Mouse (Mus musculus): ENCODE data around the gene Psmd1. TPM values are rescaled to one million over a fixed set of nuclear protein-coding genes. Genes with fewer than 3 reads are reported as not detected.

Gene Psmd1
- polyA plus RNA-seq, 1 experiment from 2014 or later = 198 TPM

DNA sequence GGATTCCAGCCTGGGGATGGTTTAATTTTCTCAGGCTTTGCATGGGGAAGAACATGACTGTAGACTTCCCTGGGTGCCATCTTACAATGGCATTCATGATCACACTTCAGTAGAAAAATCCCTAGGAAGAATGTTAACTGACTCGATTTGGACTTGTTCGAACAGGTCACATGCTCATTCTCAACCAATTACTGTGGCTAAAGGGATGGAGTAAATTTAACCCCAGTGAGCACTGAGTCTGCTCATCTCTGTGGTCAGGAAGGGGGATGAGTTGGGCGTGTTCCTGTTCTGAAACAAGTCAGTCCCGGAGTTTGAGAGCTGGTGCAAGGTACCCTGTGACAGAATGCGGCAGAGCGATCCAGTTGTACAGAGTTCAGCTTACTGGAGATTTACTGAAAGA lies 86.7 kb downstream of the Psmd1 start:
- no peak overlapping the region for H3K4me3 ChIP-seq (ENCODE audit: low read depth, low read length)
- no peaks in the 10 kb centered on the region for H3K9me3 ChIP-seq (replicated peaks; ENCODE audit: control insufficient read depth, low read length)
- DNase-seq (ENCODE audit: low spot score) (no peak), ATAC-seq (no peak)
- no peaks in the 10 kb centered on the region for H3K36me3 ChIP-seq (ENCODE audit: control insufficient read depth, insufficient read depth, low read length)
- 83% methylated on average over 6 of the region's 6 CpGs for WGBS
- no peak overlapping the region for H3K27ac ChIP-seq (ENCODE audit: low read depth, low read length)
- no peak overlapping the region for H3K4me2 ChIP-seq (ENCODE audit: low read length)
- H3K9ac ChIP-seq (ENCODE audit: low read length) = no peak overlapping the region
- no peaks in the 10 kb centered on the region for H3K27me3 ChIP-seq (replicated peaks; ENCODE audit: control insufficient read depth, insufficient read depth, low read length)
- H3K4me1 ChIP-seq (ENCODE audit: control insufficient read depth, insufficient read depth, low read length) = peaks cover 5% of the 10 kb centered on the region; the same call in 1 of the 2 replicates

DNA sequence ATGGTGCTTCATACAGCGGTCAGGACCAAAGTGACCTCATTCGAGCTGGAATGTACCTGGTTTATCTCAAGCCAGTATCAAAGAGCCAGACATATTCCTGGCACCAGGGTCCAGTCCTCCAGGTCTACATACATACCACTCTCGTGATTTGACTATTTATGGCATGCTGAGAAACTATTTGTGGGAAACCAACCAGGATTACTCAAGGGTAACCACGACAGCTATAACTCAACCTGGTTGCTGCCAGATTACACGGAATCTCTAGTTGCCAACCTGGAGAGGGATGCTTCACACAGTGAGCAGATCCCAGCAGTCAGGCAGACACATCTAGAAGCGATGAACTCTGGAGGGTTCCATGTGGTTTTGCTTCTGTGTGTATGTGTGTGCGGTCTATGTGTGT lies 87.2 kb downstream of the Psmd1 start:
- DNase-seq (ENCODE audit: low spot score) (no peak), ATAC-seq (no peak)
- WGBS = 91% methylated on average over 7 of the region's 7 CpGs
- no peak overlapping the region for H3K4me3 ChIP-seq (ENCODE audit: low read depth, low read length)
- H3K4me2 ChIP-seq (ENCODE audit: low read length) = no peak overlapping the region
- H3K27ac ChIP-seq (ENCODE audit: low read depth, low read length) = no peak overlapping the region
- no peaks in the 10 kb centered on the region for H3K27me3 ChIP-seq (replicated peaks; ENCODE audit: control insufficient read depth, insufficient read depth, low read length)
- H3K4me1 ChIP-seq (ENCODE audit: control insufficient read depth, insufficient read depth, low read length) = peaks cover 5% of the 10 kb centered on the region; the same call in 1 of the 2 replicates
- no peaks in the 10 kb centered on the region for H3K36me3 ChIP-seq (ENCODE audit: control insufficient read depth, insufficient read depth, low read length)
- H3K9me3 ChIP-seq (replicated peaks; ENCODE audit: control insufficient read depth, low read length) = no peaks in the 10 kb centered on the region
- no peak overlapping the region for H3K9ac ChIP-seq (ENCODE audit: low read length)

DNA sequence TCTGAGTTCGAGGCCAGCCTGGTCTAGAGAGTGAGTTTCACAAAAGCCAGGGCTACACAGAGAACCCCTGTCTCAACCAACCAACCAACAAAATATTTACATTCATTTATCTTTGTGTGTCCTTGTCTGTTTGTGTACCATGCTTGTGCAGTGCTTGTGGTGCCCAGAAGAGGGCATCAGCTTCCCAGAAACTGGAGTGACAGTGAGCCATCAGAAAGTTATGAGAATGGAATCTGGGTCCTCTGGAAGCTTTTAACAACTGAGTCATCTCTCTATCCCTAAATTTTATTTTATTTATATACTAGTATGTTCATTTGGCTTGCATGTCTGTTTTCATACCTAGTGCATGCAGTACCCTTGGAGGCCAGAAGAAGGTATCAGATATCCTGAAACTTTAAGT lies 88.4 kb downstream of the Psmd1 start:
- DNase-seq (ENCODE audit: low spot score) = no peak
- H3K4me1 ChIP-seq (ENCODE audit: control insufficient read depth, insufficient read depth, low read length) = peaks cover 5% of the 10 kb centered on the region; the same call in 1 of the 2 replicates
- H3K36me3 ChIP-seq (ENCODE audit: control insufficient read depth, insufficient read depth, low read length) = 0 out of 2 replicates have a peak, but pooled peaks cover under 1% of the 10 kb centered on the region
- no peaks in the 10 kb centered on the region for H3K9me3 ChIP-seq (replicated peaks; ENCODE audit: control insufficient read depth, low read length)
- H3K27ac ChIP-seq (ENCODE audit: low read depth, low read length) = no peak overlapping the region
- no peaks in the 10 kb centered on the region for H3K27me3 ChIP-seq (replicated peaks; ENCODE audit: control insufficient read depth, insufficient read depth, low read length)
- no peak overlapping the region for H3K4me3 ChIP-seq (ENCODE audit: low read depth, low read length)
- WGBS = 93% methylated on average over 1 of the region's 1 CpGs
- no peak overlapping the region for H3K9ac ChIP-seq (ENCODE audit: low read length)
- no peak for ATAC-seq
- H3K4me2 ChIP-seq (ENCODE audit: low read length) = no peak overlapping the region

DNA sequence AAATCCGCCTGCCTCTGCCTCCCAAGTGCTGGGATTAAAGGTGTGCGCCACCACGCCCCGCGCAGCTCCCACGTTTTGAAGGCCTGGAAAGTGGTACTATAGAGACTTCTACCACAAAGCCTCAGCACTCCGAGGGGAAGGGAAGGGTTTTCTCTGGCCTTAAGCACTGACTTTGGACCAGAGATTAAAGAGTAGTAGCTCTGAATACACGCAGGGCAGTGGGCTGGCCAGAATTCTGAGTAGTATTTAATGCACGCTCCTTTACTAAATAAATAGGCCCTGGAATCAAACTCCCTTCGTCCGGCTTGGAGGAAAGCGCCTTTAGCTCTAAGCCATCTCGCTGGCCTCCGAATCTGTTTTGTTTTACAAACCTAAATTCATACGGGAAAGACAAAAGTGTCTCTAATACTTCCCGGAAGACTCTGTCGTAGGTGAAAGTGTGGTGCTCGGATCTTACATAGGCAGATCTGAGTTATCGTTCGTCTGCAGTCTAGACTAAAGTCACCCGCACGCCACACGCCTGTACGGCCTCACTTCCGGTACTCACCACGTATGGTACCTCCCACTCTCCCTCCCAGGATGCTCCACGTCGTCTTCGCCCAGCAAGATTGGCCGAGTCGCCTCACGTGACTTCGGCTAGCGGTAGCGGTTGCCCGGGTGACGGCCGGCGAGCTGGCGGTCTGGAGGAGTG lies 90.1 kb downstream of the Psmd1 start, which contains the start of gene Armc9:
TSS of gene Armc9 (plus strand) at position 648 of the 691 bp plus-strand sequence.
- Histone ChIP-seq H3K4me2 (ENCODE audit: low read length) (peak within 1 kb of the TSS; percentile 76), H3K4me3 (ENCODE audit: low read depth, low read length) (peak within 1 kb of the TSS; percentile 73), H3K27ac (ENCODE audit: low read depth, low read length) (peak within 1 kb of the TSS; percentile 79), H3K36me3 (ENCODE audit: control insufficient read depth, insufficient read depth, low read length) (0 out of 2 replicates have a peak, but pooled peaks cover 10% of the 10 kb centered on the region), H3K9ac (ENCODE audit: low read length) (peak within 1 kb of the TSS; percentile 83), H3K27me3 (replicated peaks; ENCODE audit: control insufficient read depth, insufficient read depth, low read length) (no peaks in the 10 kb centered on the region), H3K9me3 (replicated peaks; ENCODE audit: control insufficient read depth, low read length) (no peaks in the 10 kb centered on the region), H3K4me1 (ENCODE audit: control insufficient read depth, insufficient read depth, low read length) (peaks cover 5% of the 10 kb centered on the region; the same call in 1 of the 2 replicates)
- DNase-seq (ENCODE audit: low spot score) (peak; percentile 98), ATAC-seq (peak; percentile 100)
- 4% methylated on average over 40 of the region's 40 CpGs for WGBS

DNA sequence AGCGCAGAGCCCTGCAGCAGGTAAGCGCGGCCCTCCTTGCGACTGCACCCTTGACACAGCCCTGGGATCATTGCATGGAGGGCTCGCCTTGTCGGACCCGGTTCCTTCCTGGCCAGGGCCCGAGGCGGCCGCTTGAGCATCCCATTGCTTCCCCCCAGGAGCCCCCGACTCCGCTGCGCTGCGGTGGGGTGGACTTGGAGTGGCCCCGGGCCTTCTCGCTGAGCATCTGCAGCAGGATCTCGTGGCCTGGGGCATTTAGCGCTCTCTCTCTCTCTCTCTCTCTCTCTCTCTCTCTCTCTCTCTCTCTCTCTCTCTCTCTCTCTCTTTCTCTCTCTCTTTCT lies 90.6 kb downstream of the Psmd1 start:
- peaks cover 5% of the 10 kb centered on the region; the same call in 1 of the 2 replicates for H3K4me1 ChIP-seq (ENCODE audit: control insufficient read depth, insufficient read depth, low read length)
- ATAC-seq (no peak), DNase-seq (ENCODE audit: low spot score) (no peak)
- H3K4me2 ChIP-seq (ENCODE audit: low read length) = peak overlapping the region; percentile 63
- peaks cover 11% of the 10 kb centered on the region; the same call in 1 of the 2 replicates for H3K36me3 ChIP-seq (ENCODE audit: control insufficient read depth, insufficient read depth, low read length)
- no peak overlapping the region for H3K27ac ChIP-seq (ENCODE audit: low read depth, low read length)
- peak overlapping the region; percentile 73 for H3K4me3 ChIP-seq (ENCODE audit: low read depth, low read length)
- H3K9ac ChIP-seq (ENCODE audit: low read length) = peak overlapping the region; percentile 83
- H3K9me3 ChIP-seq (replicated peaks; ENCODE audit: control insufficient read depth, low read length) = no peaks in the 10 kb centered on the region
- no peaks in the 10 kb centered on the region for H3K27me3 ChIP-seq (replicated peaks; ENCODE audit: control insufficient read depth, insufficient read depth, low read length)
- WGBS = under 1% methylated on average over 18 of the region's 18 CpGs

DNA sequence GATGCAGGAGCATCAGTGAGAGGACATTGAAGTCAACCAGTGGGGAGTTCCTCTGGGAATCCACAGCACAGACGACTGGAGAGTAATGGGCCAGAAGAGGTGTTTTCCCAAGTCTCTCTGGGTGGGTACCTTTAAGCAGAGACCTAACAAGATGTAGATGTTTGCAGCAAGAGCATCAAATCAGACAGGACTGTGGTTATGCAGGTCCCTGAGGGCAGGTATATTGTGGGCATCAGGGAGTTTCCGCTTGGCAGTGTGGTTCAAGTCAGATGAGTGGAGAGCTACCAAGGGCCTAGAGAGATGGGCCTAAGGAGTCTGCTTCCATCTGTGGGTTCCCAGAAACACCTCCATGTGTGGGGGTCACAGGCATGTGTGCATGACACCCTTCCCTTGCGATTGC lies 91.9 kb downstream of the Psmd1 start:
- DNase-seq (ENCODE audit: low spot score) = no peak
- H3K4me3 ChIP-seq (ENCODE audit: low read depth, low read length) = no peak overlapping the region
- ATAC-seq = no peak
- peak overlapping the region; percentile 83; the same call in 1 of the 2 replicates for H3K9ac ChIP-seq (ENCODE audit: low read length)
- no peak overlapping the region for H3K4me2 ChIP-seq (ENCODE audit: low read length)
- no peaks in the 10 kb centered on the region for H3K9me3 ChIP-seq (replicated peaks; ENCODE audit: control insufficient read depth, low read length)
- H3K27me3 ChIP-seq (replicated peaks; ENCODE audit: control insufficient read depth, insufficient read depth, low read length) = no peaks in the 10 kb centered on the region
- H3K27ac ChIP-seq (ENCODE audit: low read depth, low read length) = no peak overlapping the region
- H3K36me3 ChIP-seq (ENCODE audit: control insufficient read depth, insufficient read depth, low read length) = peaks cover 23% of the 10 kb centered on the region
- WGBS = 78% methylated on average over 3 of the region's 3 CpGs
- peaks cover 5% of the 10 kb centered on the region; the same call in 1 of the 2 replicates for H3K4me1 ChIP-seq (ENCODE audit: control insufficient read depth, insufficient read depth, low read length)

DNA sequence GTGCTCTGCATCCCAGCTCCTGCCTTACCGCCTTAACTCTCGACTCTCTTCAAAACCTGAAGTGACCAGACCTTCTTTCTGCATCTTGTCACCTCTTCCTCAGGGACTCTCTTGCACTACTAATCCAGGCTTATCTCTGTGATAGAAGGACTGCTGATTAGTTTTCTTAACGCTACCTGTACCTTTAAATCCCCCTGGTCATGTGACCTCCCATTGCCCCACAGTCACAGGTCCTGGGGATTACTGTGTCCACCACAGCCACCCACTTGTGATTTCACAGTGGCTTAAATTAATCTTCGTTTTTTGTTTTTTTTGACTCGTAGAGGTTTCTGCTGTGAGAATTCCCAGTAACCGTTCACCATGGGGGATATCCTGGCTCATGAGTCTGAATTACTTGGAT lies 92.4 kb downstream of the Psmd1 start:
- no peaks in the 10 kb centered on the region for H3K27me3 ChIP-seq (replicated peaks; ENCODE audit: control insufficient read depth, insufficient read depth, low read length)
- no peak overlapping the region for H3K9ac ChIP-seq (ENCODE audit: low read length)
- peaks cover 29% of the 10 kb centered on the region for H3K36me3 ChIP-seq (ENCODE audit: control insufficient read depth, insufficient read depth, low read length)
- H3K4me2 ChIP-seq (ENCODE audit: low read length) = no peak overlapping the region
- WGBS = 89% methylated on average over 6 of the region's 6 CpGs
- peaks cover 5% of the 10 kb centered on the region; the same call in 1 of the 2 replicates for H3K4me1 ChIP-seq (ENCODE audit: control insufficient read depth, insufficient read depth, low read length)
- DNase-seq (ENCODE audit: low spot score) (no peak), ATAC-seq (no peak)
- H3K4me3 ChIP-seq (ENCODE audit: low read depth, low read length) = no peak overlapping the region
- no peaks in the 10 kb centered on the region for H3K9me3 ChIP-seq (replicated peaks; ENCODE audit: control insufficient read depth, low read length)
- H3K27ac ChIP-seq (ENCODE audit: low read depth, low read length) = no peak overlapping the region

DNA sequence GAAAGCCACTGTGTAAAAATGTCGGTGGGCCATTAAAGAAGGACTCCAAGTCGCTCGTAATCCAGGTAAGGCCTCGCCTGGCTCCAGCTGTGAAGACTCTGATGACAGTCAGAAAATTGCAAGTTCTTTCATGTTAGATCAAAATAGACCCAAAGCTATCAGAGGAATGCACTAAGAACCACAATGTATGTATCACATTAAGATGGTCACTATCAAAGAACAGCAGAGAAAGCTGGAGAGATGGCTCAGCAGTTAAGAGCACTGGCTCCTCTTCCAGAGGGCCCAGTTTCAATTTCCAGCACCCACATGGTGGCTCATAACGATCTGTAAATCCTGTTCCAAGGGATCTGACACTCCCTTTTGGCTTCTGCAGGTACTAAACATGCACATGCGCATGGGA lies 95.9 kb downstream of the Psmd1 start:
- no peak for ATAC-seq
- Histone ChIP-seq H3K4me3 (ENCODE audit: low read depth, low read length) (no peak overlapping the region), H3K9me3 (replicated peaks; ENCODE audit: control insufficient read depth, low read length) (no peaks in the 10 kb centered on the region), H3K9ac (ENCODE audit: low read length) (no peak overlapping the region), H3K4me1 (ENCODE audit: control insufficient read depth, insufficient read depth, low read length) (peaks cover 4% of the 10 kb centered on the region; the same call in 1 of the 2 replicates), H3K4me2 (ENCODE audit: low read length) (no peak overlapping the region), H3K27me3 (replicated peaks; ENCODE audit: control insufficient read depth, insufficient read depth, low read length) (no peaks in the 10 kb centered on the region), H3K27ac (ENCODE audit: low read depth, low read length) (no peak overlapping the region), H3K36me3 (ENCODE audit: control insufficient read depth, insufficient read depth, low read length) (peaks cover 55% of the 10 kb centered on the region)
- 93% methylated on average over 6 of the region's 6 CpGs for WGBS
- DNase-seq (ENCODE audit: low spot score) = no peak

DNA sequence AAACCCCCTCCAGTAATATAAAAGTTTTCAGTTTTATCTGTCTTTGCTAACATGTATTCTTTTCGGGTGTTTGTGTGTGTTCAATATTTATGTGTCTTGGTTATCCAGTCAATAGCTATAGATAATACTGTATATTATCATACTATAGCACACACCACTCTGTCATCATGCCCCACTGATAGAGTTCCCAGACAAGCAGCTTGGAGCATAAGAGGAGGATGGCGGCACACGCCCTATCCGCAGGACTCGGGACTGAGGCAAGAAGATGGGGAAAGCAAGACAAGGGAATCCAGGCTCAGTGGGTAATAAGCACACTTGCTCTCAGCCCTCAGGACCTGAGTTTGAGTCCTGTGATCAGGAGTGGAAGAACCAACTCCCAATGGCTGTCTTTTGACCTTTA lies 96.3 kb downstream of the Psmd1 start:
- WGBS = 93% methylated on average over 5 of the region's 5 CpGs
- H3K36me3 ChIP-seq (ENCODE audit: control insufficient read depth, insufficient read depth, low read length) = peaks cover 59% of the 10 kb centered on the region
- DNase-seq (ENCODE audit: low spot score) = no peak

More for the DNA sequence above, 96.3 kb downstream of the Psmd1 start:
- Histone ChIP-seq H3K27me3 (replicated peaks; ENCODE audit: control insufficient read depth, insufficient read depth, low read length) (no peaks in the 10 kb centered on the region), H3K4me2 (ENCODE audit: low read length) (no peak overlapping the region), H3K27ac (ENCODE audit: low read depth, low read length) (no peak overlapping the region), H3K4me1 (ENCODE audit: control insufficient read depth, insufficient read depth, low read length) (no peaks in the 10 kb centered on the region; the same call in 1 of the 2 replicates), H3K9me3 (replicated peaks; ENCODE audit: control insufficient read depth, low read length) (no peaks in the 10 kb centered on the region), H3K9ac (ENCODE audit: low read length) (no peak overlapping the region), H3K4me3 (ENCODE audit: low read depth, low read length) (no peak overlapping the region)
- ATAC-seq = no peak

All from forebrain, embryonic 14.5 days (tissue).